ENCODE assay signal across 10 mouse cellular contexts in the genomic region with DNA sequence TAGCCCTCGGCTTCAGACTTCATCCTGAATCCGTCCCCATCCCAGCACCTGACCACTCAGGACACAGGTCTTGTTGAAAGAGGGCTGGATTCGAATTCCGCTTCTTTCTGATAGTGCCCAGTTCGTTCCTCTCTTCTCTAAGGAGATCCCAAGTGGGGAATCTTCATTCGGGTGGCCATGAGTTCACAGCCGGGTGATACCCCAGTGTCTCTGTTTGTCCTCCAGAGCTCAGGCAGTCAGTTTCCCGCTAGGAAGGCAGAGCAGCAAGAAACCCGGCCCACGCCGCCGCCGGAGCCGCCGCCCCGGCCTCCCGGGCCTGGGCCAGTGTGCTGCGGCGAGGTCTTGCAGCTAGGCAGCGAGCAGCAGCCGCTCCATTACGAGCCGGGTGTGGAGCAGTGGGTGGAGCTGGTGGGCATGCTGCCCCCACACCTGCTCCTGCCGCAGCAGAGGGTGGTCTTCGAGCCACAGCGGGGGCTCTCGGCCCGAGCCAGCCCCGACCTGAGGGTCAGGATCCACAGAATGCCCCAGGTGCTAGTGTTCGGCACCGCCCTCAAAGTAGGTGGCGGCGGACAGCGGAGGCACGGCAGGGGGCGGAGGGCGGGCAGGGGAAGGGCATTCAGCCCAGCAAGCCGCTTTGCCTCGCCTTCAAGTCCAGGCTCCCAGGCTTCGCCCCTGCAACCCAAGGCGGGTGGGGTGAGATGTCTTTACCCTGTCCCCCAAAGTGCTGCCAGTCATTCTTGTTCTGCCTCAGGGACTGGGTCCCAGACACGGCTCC. TPM values are rescaled to one million over a fixed set of nuclear protein-coding genes. Genes with fewer than 3 reads are reported as not detected.
DNase-seq lines count a peak whose midpoint lies in the region; ATAC-seq and TF ChIP-seq lines count a peak whose summit lies in the region.
"Had no signal": no experiment of that assay in that cellular context is flagged by ENCODE, and none has a peak within 500 bp of the region (broad histone marks: within the 10 kb centered on the region; RNA-seq: fewer than 3 reads in every experiment).

No protein-coding gene starts in this region.

- H3K9ac ChIP-seq in embryonic facial prominence, embryonic 14.5 days (ENCODE audit: low read depth, low read length), result peak overlapping the region; percentile 37; the same call in 1 of the 2 replicates
- H3K9ac ChIP-seq in hindbrain, embryonic 16.5 days (ENCODE audit: low read depth, low read length), result peak overlapping the region; percentile 41; the same call in 1 of the 2 replicates
- H3K9ac ChIP-seq in neural tube, embryonic 12.5 days, result peak overlapping the region; percentile 42; the same call in 1 of the 2 replicates

- H3K27me3 ChIP-seq in kidney, adult 2 months (replicated peaks; ENCODE audit: control insufficient read depth, insufficient read depth, low read length), result no peaks in the 10 kb centered on the region
- no peaks in the 10 kb centered on the region for H3K27me3 ChIP-seq in embryonic facial prominence, embryonic 14.5 days (replicated peaks; ENCODE audit: control insufficient read depth, insufficient read depth, low read length)
- no peaks in the 10 kb centered on the region for H3K27me3 ChIP-seq in hindbrain, embryonic 16.5 days (replicated peaks; ENCODE audit: control insufficient read depth, insufficient read depth, low read length)
- no peaks in the 10 kb centered on the region for H3K27me3 ChIP-seq in neural tube, embryonic 12.5 days (replicated peaks)

- H3K4me2 ChIP-seq in embryonic facial prominence, embryonic 14.5 days (ENCODE audit: low read depth, low read length), result peak overlapping the region; percentile 23; the same call in 1 of the 2 replicates
- H3K4me2 ChIP-seq in hindbrain, embryonic 16.5 days (ENCODE audit: low read length), result no peak overlapping the region; the same call in 1 of the 2 replicates
- peak overlapping the region; percentile 31; the same call in 1 of the 2 replicates for H3K4me2 ChIP-seq in neural tube, embryonic 12.5 days (replicated peaks)

- peak; percentile 62 for DNase-seq in kidney, adult 2 months
- no peak for DNase-seq in kidney, postnatal 10 days
- DNase-seq in embryonic facial prominence, embryonic 14.5 days (ENCODE audit: low spot score), result no peak
- DNase-seq in right cerebral cortex, postnatal 10 days (ENCODE audit: low spot score in 2 of 2), result no peak
- no peak for DNase-seq in frontal cortex, postnatal 36 days (ENCODE audit: low spot score in 2 of 2)
- DNase-seq: right cerebral cortex, postnatal 4 days; thymus, postnatal 4 days had no signal

- TF ChIP-seq CTCF in kidney, adult 2 months (conservative IDR thresholded peaks at IDR 0.05; ENCODE audit: insufficient read depth, insufficient read length, low read depth, low read length), result no peak

- H3K27ac ChIP-seq in kidney, adult 2 months (ENCODE audit: insufficient read depth, low read depth, low read length), result peak overlapping the region; percentile 40; the same call in 1 of the 2 replicates
- no peak overlapping the region for H3K27ac ChIP-seq in embryonic facial prominence, embryonic 14.5 days (replicated peaks; ENCODE audit: low read depth, low read length)
- no peak overlapping the region for H3K27ac ChIP-seq in hindbrain, embryonic 16.5 days (ENCODE audit: low read depth, low read length)
- no peak overlapping the region for H3K27ac ChIP-seq in neural tube, embryonic 12.5 days

- peaks cover 3% of the 10 kb centered on the region; the same call in 1 of the 2 replicates for H3K4me1 ChIP-seq in kidney, adult 2 months (ENCODE audit: control insufficient read depth, insufficient read depth, low read length)
- no peaks in the 10 kb centered on the region for H3K4me1 ChIP-seq in embryonic facial prominence, embryonic 14.5 days (ENCODE audit: control insufficient read depth, insufficient read depth, low read length)
- no peaks in the 10 kb centered on the region for H3K4me1 ChIP-seq in hindbrain, embryonic 16.5 days (ENCODE audit: control insufficient read depth, insufficient read depth, low read depth, low read length)
- peaks cover 9% of the 10 kb centered on the region for H3K4me1 ChIP-seq in neural tube, embryonic 12.5 days

- TF ChIP-seq POLR2A in kidney, adult 2 months (IDR thresholded peaks at IDR 0.05; ENCODE audit: low read depth, low read length), result no peak

- ATAC-seq in embryonic facial prominence, embryonic 14.5 days (ENCODE audit: low read depth), result peak; percentile 27; the same call in 1 of the 2 replicates
- no peak; the same call in 1 of the 2 replicates for ATAC-seq in hindbrain, embryonic 16.5 days
- ATAC-seq in neural tube, embryonic 12.5 days (ENCODE audit: low FRiP score, low read depth), result 0 out of 2 replicates have a peak, but pooled peaks have one; percentile 43

- no peaks in the 10 kb centered on the region for H3K36me3 ChIP-seq in kidney, adult 2 months (ENCODE audit: control insufficient read depth, insufficient read depth, low read length)
- H3K36me3 ChIP-seq in embryonic facial prominence, embryonic 14.5 days (ENCODE audit: control insufficient read depth, insufficient read depth, low read length), result peaks cover 85% of the 10 kb centered on the region
- peaks cover 38% of the 10 kb centered on the region for H3K36me3 ChIP-seq in hindbrain, embryonic 16.5 days (ENCODE audit: control insufficient read depth, insufficient read depth, low read length)
- H3K36me3 ChIP-seq in neural tube, embryonic 12.5 days, result peaks cover 77% of the 10 kb centered on the region

- H3K9me3 ChIP-seq in embryonic facial prominence, embryonic 14.5 days (ENCODE audit: control insufficient read depth, low read length), result no peaks in the 10 kb centered on the region
- H3K9me3 ChIP-seq in hindbrain, embryonic 16.5 days (ENCODE audit: control insufficient read depth, low read length), result no peaks in the 10 kb centered on the region
- no peaks in the 10 kb centered on the region for H3K9me3 ChIP-seq in neural tube, embryonic 12.5 days

- peak overlapping the region; percentile 48 for H3K4me3 ChIP-seq in kidney, adult 2 months (ENCODE audit: insufficient read depth, low read depth, low read length)
- no peak overlapping the region for H3K4me3 ChIP-seq in embryonic facial prominence, embryonic 14.5 days (ENCODE audit: low read depth, low read length)
- no peak overlapping the region for H3K4me3 ChIP-seq in hindbrain, embryonic 16.5 days (ENCODE audit: low read length)
- no peak overlapping the region for H3K4me3 ChIP-seq in neural tube, embryonic 12.5 days

- 69% methylated on average over 42 of the region's 42 CpGs for WGBS in kidney, adult 2 months
- WGBS in embryonic facial prominence, embryonic 14.5 days, result 53% methylated on average over 32 of the region's 42 CpGs
- 29% methylated on average over 42 of the region's 42 CpGs for WGBS in hindbrain, embryonic 16.5 days
- WGBS in neural tube, embryonic 12.5 days, result 34% methylated on average over 42 of the region's 42 CpGs

RNA-seq across cellular contexts. Expression of a gene that starts 17.9 kb away (rescaled TPM):
- 15.8 and 18.0 TPM in 2 replicates for polyA plus RNA-seq in kidney, adult 2 months (2012; rRNA removed)
- 9.1 and 10.0 TPM in 2 replicates for polyA plus RNA-seq in embryonic facial prominence, embryonic 14.5 days (2014; fragmentation: Nextera tagmentation; extraction: Ambion mirVana)
- 7.9 and 9.0 TPM in 2 replicates for polyA plus RNA-seq in hindbrain, embryonic 16.5 days (2015; fragmentation: Nextera tagmentation; extraction: Ambion mirVana)
- polyA plus RNA-seq in neural tube, embryonic 12.5 days (2016; fragmentation: Nextera tagmentation; extraction: Ambion mirVana), result 9.1 and 9.3 TPM in 2 replicates

RNA-seq across cellular contexts. Expression of a gene that starts 19.6 kb away (rescaled TPM):
- 1.1 and 1.2 TPM in 2 replicates for polyA plus RNA-seq in kidney, adult 2 months (2012; rRNA removed)
- polyA plus RNA-seq in embryonic facial prominence, embryonic 14.5 days (2014; fragmentation: Nextera tagmentation; extraction: Ambion mirVana), result 2.1 and 2.3 TPM in 2 replicates
- polyA plus RNA-seq in hindbrain, embryonic 16.5 days (2015; fragmentation: Nextera tagmentation; extraction: Ambion mirVana), result 1.6 and 1.7 TPM in 2 replicates
- 1.6 and 2.2 TPM in 2 replicates for polyA plus RNA-seq in neural tube, embryonic 12.5 days (2016; fragmentation: Nextera tagmentation; extraction: Ambion mirVana)
- polyA plus RNA-seq: liver, adult 2 months had no signal

RNA-seq across cellular contexts. Expression of a gene that starts 20.0 kb away (rescaled TPM):
- 28.2 and 30.1 TPM in 2 replicates for polyA plus RNA-seq in kidney, adult 2 months (2012; rRNA removed)
- polyA plus RNA-seq in embryonic facial prominence, embryonic 14.5 days (2014; fragmentation: Nextera tagmentation; extraction: Ambion mirVana), result 8.4 and 9.9 TPM in 2 replicates
- 21.5 and 22.7 TPM in 2 replicates for polyA plus RNA-seq in hindbrain, embryonic 16.5 days (2015; fragmentation: Nextera tagmentation; extraction: Ambion mirVana)
- 18.0 and 19.6 TPM in 2 replicates for polyA plus RNA-seq in neural tube, embryonic 12.5 days (2016; fragmentation: Nextera tagmentation; extraction: Ambion mirVana)

RNA-seq across cellular contexts. Expression of a gene that starts 39.7 kb away (rescaled TPM):
- polyA plus RNA-seq in kidney, adult 2 months (2012; rRNA removed), result 0.19 TPM in 1 of 2 replicates, not detected in the other
- polyA plus RNA-seq in embryonic facial prominence, embryonic 14.5 days (2014; fragmentation: Nextera tagmentation; extraction: Ambion mirVana), result 0.47 TPM in 1 of 2 replicates, not detected in the other
- polyA plus RNA-seq in hindbrain, embryonic 16.5 days (2015; fragmentation: Nextera tagmentation; extraction: Ambion mirVana), result 1.8 TPM in 2 replicates
- polyA plus RNA-seq in neural tube, embryonic 12.5 days (2016; fragmentation: Nextera tagmentation; extraction: Ambion mirVana), result not detected in 2 replicates
- polyA plus RNA-seq: liver, adult 2 months had no signal

RNA-seq across cellular contexts. Expression of a gene that starts 41.3 kb away (rescaled TPM):
- 0.48 and 0.67 TPM in 2 replicates for polyA plus RNA-seq in kidney, adult 2 months (2012; rRNA removed)
- polyA plus RNA-seq in embryonic facial prominence, embryonic 14.5 days (2014; fragmentation: Nextera tagmentation; extraction: Ambion mirVana), result 1.7 and 2.4 TPM in 2 replicates
- 0.51 and 0.55 TPM in 2 replicates for polyA plus RNA-seq in hindbrain, embryonic 16.5 days (2015; fragmentation: Nextera tagmentation; extraction: Ambion mirVana)
- 0.28 and 0.37 TPM in 2 replicates for polyA plus RNA-seq in neural tube, embryonic 12.5 days (2016; fragmentation: Nextera tagmentation; extraction: Ambion mirVana)
